Mouse (Mus musculus): ENCODE data around the gene Mtx1.
A peak's percentile ranks its signal among the peaks of the same experiment; 100 is the strongest.

Mtx1 gene

GRCm38 (mm10) chr3:89226900-89227299 lies at the start of gene Mtx1:
Gene Mtx1, minus strand, starts transcription at chr3:89227088.
- DNase-seq (ENCODE audit: low spot score), result no peak

- no peak for DNase-seq (ENCODE audit: low spot score)
Observed at GRCm38 (mm10) chr3:89276061-89276460, 49.2 kb upstream of the Mtx1 start.

DNA sequence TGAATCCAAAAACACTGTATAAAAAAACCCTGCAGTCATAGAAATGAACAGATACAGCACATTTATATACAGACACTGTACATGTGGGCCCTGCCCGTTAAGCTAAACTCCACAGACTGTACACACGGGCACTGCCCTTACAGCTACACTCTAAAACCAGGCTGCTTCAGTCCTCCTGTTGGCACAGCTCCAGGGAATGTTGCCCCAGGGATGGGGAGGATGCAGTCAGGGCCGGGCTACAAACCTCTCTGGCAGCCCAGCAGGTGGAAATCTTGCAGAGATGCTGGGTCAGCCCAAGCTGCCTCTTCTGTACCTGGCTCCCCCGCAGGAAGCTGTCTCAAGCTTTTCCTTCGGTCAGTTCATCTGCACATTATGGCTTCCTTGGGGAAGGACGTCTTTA lies 44.9 kb upstream of the Mtx1 start:
- DNase-seq (ENCODE audit: low spot score), result peak; percentile 19

DNA sequence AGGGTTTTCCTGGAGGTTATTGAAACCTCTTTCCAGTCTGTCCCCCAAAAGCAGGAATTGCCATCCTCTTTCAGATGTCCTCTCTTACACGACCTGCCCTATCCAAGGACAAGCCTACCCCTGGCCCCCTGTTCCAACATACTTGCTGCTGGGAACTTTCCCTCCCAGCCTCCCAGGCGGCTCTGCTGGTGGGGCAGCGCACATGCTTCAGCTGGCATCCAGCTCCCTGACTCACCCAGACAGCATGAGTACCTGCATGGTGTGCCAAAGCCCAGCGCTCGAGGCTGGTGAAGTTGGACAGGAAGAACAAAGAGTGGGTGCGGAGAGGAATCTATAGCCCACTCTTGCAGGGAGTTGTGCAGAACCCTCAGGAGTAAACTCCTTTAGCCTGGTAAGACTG lies 44.0 kb upstream of the Mtx1 start:
- peak; percentile 46 for DNase-seq (ENCODE audit: low spot score)

- peak; percentile 87 for DNase-seq (ENCODE audit: low spot score)
Observed at GRCm38 (mm10) chr3:89270051-89270755, 43.3 kb upstream of the Mtx1 start, which contains the start of gene Slc50a1. Gene Slc50a1, minus strand, starts transcription at chr3:89270570.

DNA sequence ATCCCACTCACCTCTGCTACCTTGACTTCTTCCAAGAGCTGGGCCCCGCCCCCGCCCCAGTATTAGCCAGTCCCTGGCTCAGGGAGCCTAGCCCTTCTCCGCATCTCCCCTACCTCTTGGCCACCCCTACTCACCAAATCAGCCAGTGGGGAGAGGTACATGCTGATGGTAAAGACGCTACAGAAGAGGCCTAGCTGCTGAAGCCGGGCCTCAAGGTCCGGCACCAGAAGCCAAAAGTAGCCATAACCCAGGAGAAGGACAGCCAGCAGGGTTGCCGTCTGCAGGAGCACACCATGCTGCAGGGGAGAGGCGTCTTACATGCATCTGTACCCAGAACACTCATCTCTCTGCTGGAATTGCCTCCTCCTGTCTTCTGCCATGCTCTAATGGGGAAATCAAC lies 42.0 kb upstream of the Mtx1 start:
- no peak for DNase-seq (ENCODE audit: low spot score)

DNA sequence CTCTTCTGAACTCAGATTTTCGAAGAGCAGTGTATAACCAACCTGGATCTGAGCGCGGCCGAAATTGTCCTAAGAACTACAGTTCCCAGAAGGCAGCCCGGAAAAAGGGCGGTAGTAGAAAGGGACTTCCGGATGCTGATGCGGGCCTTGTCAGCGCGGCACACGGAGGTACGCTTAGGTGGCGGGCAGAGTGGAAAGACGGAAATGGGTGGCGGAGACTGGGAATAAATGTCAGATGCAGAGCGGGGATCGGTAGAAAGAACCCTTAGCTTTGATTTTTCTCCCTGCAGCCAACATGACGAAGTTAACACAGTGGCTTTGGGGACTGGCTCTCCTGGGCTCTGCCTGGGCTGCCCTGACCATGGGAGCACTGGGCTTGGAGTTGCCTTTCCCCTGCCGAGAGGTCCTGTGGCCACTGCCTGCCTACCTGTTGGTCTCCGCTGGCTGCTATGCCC lies 39.6 kb upstream of the Mtx1 start:
- peak; percentile 60 for DNase-seq (ENCODE audit: low spot score)

- DNase-seq (ENCODE audit: low spot score), result no peak
Observed at GRCm38 (mm10) chr3:89262417-89262816, 35.5 kb upstream of the Mtx1 start.

DNA sequence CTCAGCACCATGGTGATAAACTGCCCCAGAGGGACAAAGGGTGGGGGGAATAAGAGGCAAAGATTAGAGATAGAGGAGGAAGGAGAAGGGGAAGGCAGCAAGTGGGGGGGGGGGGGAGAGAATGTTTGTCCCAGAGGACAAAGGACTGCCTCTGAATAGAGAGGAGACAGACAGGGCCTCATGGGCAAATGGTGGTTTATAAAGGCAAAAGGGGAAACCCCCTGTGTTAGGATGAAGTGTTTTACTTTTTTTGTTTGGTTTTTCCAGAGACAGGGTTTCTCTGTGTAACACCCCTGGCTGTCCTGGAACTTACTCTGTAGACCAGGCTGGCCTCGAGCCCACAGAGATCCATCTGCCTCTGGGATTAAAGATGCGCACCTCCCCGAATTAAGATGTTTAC lies 33.3 kb upstream of the Mtx1 start:
- no peak for DNase-seq (ENCODE audit: low spot score)

GRCm38 (mm10) chr3:89259076-89259475 lies 32.2 kb upstream of the Mtx1 start, which contains the start of gene Dpm3:
Gene Dpm3, plus strand, starts transcription at chr3:89259358.
- DNase-seq (ENCODE audit: low spot score), result no peak

DNA sequence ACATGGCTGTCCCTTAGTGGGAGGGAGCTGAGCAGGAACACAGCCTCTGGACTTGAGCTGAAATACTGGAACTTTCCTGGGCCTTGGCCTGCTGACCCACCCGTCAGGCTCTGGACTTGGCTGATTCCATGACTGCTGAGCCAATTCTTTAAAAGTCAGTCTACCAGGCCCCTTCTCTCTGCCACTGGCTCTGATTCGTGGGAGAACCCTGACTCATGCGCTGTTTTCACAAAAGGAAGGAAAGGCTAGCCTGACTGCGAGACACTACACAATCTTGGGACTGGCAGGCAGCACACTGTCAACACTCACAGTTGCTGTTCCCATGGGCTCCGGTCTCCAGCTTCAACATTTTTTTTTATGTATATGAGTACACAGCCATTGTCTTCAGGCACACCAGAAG lies 29.3 kb upstream of the Mtx1 start:
- no peak for DNase-seq (ENCODE audit: low spot score)

DNA sequence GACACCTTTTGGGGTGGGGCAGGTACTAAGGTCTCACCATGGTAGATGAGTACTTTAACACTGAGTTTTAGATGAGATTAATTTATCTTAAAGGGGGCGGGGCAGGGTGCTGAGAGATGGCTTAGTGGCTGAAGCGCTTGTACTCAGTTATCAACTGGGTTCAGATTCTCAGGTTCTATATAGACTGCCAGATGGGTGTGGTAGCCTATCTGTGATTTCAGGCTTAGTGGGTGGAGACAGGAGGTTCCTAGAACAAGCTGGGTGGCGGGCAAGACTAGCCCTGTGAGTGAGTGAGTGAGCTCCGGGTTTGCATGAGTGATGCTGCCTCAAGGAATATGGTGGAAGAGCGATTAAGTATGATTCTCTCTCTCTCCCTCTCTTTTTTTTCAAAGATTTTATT lies 28.1 kb upstream of the Mtx1 start:
- DNase-seq (ENCODE audit: low spot score), result no peak

GRCm38 (mm10) chr3:89251365-89251895 lies 24.5 kb upstream of the Mtx1 start:
- no peak for DNase-seq (ENCODE audit: low spot score)

DNA sequence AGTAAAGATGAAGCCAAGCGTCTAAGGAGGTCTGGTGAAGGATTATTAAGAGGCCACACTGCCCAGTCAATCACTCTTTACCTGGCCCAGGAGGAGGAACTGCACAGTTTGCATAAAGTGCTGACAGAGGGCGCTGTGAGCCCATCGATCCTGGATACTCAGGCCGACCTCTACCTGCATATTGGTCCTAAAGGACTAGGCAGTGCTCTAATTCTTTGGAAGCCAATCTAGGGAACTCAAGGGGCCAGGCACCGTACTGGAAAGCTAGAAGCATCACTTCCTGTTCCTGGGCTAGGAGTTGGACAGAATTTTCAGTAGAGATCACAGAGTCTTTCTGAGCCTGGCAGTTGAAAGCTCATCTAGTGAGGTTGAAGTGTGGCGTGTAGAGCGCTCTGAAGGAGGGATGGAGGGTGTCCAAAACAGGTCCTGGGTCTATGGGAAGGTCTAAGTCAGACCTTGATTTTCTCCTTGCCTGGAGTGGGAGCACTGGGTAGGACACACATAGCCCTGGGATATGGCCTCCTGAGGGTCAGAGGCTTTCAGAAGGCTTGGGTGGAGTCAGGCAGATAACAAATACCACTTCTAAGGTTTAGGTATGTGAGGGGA lies 23.6 kb upstream of the Mtx1 start:
- peak; percentile 54 for DNase-seq (ENCODE audit: low spot score)

DNA sequence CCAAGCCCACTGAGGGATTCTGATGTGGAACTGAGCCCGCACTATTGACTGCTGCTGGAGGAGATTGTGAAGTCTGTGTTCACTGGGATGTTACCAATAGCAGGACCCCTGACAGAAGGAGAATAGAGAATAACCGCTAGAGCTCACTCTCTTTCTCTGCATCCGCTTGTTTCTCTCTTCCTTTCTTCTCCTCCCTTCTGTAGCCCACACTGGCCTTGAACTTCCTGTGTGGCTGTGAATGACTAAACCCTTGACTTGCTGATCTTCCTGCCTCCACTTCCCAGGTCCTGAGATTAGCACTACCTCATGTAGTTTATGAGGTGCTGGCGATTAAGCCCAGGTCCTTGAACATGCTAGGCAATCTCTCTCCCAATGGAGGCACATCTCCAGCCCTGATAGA lies 20.6 kb upstream of the Mtx1 start:
- no peak for DNase-seq (ENCODE audit: low spot score)

GRCm38 (mm10) chr3:89246261-89247100 lies 19.6 kb upstream of the Mtx1 start, which contains the start of gene Trim46:
Gene Trim46, minus strand, starts transcription at chr3:89246309.
- DNase-seq (ENCODE audit: low spot score), result peak; percentile 88

- no peak for DNase-seq (ENCODE audit: low spot score)
Observed at GRCm38 (mm10) chr3:89245688-89246171, 18.8 kb upstream of the Mtx1 start, which contains the start of gene Krtcap2. Gene Krtcap2, plus strand, starts transcription at chr3:89245966.

- no peak for DNase-seq (ENCODE audit: low spot score)
Observed at GRCm38 (mm10) chr3:89244982-89245687, 18.2 kb upstream of the Mtx1 start.

GRCm38 (mm10) chr3:89244158-89244981 lies 17.5 kb upstream of the Mtx1 start:
- DNase-seq (ENCODE audit: low spot score), result no peak

DNA sequence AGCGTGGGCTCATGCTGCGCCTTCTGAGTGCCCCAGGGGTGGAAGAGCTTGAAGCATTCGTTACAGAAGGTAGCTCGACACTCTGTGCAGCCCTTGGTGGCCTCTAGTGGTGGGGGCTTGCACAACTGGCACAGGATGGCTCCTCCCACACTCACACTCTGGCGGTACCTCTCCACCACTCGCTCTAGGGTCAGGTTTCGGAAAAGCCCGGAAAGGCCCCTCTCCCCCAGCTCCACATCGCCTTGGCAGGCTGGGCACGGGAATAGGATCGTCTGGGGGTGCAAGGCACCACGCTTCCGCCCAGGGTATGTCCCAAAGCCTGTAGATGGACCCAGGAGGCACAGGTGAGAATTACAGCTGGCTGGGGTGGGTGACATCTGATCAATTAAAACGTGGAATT lies 16.7 kb upstream of the Mtx1 start:
- no peak for DNase-seq (ENCODE audit: low spot score)

Measured in urinary bladder, postnatal 25 days (tissue).